Mouse (Mus musculus): ENCODE measurements around the gene Rasl11a. TPM values are rescaled to one million over a fixed set of nuclear protein-coding genes. Genes with fewer than 3 reads are reported as not detected.

The Rasl11a gene
- polyA plus RNA-seq (2016; fragmentation: Nextera tagmentation; extraction: Ambion mirVana), result 22.5 and 22.6 TPM in 2 replicates

DNA sequence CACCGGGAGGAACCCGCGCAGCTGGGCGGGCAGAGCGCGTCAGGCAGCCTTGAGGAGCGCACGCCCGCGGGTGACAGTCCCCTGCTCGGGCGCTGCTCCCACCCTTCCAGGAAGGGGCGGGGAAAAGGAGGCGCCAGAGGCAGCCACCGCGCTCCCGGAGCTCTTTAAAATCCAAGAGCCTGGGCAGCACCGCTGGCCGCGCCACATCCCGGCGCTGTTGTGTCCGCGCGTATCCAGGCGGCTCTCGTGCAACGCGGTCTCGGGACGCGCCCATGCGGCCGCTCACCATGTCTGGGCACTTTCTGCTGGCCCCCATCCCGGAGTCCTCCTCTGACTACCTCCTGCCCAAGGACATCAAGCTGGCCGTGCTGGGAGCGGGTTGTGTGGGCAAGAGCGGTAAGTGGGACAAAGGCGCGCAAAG is at the start of gene Rasl11a:
TSS of gene Rasl11a (plus strand) at position 127 of the 421 bp plus-strand sequence.
- peak within 1 kb of the TSS; percentile 78 for H3K27ac ChIP-seq (replicated peaks)
- WGBS, result under 1% methylated on average over 37 of the region's 40 CpGs
- H3K4me1 ChIP-seq, result peaks cover 15% of the 10 kb centered on the region
- H3K27me3 ChIP-seq, result no peaks in the 10 kb centered on the region
- H3K9ac ChIP-seq (replicated peaks), result peak within 1 kb of the TSS; percentile 83
- H3K36me3 ChIP-seq, result 0 out of 2 replicates have a peak, but pooled peaks cover 3% of the 10 kb centered on the region
- peak within 1 kb of the TSS; percentile 61 for H3K4me2 ChIP-seq (replicated peaks)
- peak within 1 kb of the TSS; percentile 73 for H3K4me3 ChIP-seq
- no peaks in the 10 kb centered on the region for H3K9me3 ChIP-seq
- peak; percentile 94 for ATAC-seq (ENCODE audit: low FRiP score, low read depth)

DNA sequence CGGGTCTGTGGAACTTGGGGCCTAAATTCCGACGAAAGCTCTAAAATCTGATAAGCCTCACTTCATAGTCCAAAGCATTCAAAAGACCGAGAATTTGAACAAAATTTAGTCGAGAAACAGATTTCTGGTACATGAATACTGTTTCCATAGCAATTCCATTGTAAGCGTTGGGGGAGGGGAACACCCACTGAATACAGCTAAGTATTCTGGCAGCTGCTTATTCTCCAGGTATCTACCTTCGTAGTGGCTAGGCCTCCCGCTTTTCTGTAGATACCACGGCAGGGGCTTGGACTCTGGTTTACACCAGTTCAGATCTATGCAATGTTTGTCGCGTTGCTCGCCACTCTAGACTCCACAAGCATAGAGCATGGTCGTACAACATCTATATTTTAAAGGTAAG is 49.1 kb upstream of the Rasl11a start:
- 69% methylated on average over 13 of the region's 13 CpGs for WGBS
- peaks cover 22% of the 10 kb centered on the region for H3K4me1 ChIP-seq

DNA sequence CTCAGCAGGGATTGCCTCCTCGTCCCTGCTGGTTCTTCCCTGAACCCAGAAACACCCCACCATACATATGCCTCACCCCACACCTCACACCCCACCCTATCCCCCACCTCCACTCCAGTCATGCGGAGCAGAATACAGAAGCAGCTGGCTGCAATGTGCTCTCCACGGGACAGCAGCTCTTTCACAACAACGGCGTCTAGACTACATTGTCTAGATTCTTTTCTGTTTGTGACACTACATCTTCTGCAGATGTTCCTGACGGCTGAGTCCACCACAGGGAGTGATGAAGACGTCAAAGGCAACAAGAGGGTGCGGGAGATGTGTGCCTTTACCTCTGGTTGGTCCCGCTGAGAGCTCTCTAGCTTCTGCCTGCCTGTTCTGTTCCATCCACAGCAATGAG is 46.8 kb upstream of the Rasl11a start:
- peaks cover 10% of the 10 kb centered on the region for H3K4me1 ChIP-seq
- H3K4me2 ChIP-seq (replicated peaks), result no peak overlapping the region
- no peak overlapping the region for H3K4me3 ChIP-seq
- no peak overlapping the region for H3K9ac ChIP-seq (replicated peaks)
- H3K9me3 ChIP-seq, result peaks cover 7% of the 10 kb centered on the region
- H3K27ac ChIP-seq (replicated peaks), result no peak overlapping the region
- WGBS, result 54% methylated on average over 9 of the region's 9 CpGs
- H3K36me3 ChIP-seq, result no peaks in the 10 kb centered on the region
- no peaks in the 10 kb centered on the region for H3K27me3 ChIP-seq
- ATAC-seq (ENCODE audit: low FRiP score, low read depth), result no peak

More for the DNA sequence above, 49.1 kb upstream of the Rasl11a start:
- Histone ChIP-seq H3K9me3 (no peaks in the 10 kb centered on the region), H3K9ac (replicated peaks) (no peak overlapping the region), H3K27ac (replicated peaks) (no peak overlapping the region), H3K4me3 (no peak overlapping the region), H3K4me2 (replicated peaks) (no peak overlapping the region), H3K36me3 (no peaks in the 10 kb centered on the region), H3K27me3 (no peaks in the 10 kb centered on the region)
- ATAC-seq (ENCODE audit: low FRiP score, low read depth), result no peak

DNA sequence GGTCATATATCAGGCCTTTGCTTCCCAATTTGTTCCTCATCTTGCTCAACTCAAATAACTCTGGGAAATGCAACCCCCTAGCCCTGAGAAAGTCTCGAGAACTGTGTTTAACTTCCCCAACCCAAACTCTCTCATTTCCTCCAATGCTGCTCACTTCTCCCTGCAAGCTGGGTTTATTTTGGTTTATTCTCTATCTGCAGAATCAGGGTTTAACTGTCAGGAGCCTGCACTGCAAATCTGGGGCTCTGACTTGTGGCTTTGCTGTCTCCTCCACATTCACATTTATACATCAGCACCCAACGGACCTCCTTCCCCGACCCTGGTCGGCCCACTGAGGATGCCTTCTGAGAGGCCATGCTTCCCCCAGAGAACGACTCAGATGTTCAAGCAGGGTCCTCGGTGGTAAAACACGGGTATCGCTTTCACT is 38.9 kb upstream of the Rasl11a start:
- ATAC-seq (ENCODE audit: low FRiP score, low read depth), result no peak
- Histone ChIP-seq H3K27me3 (no peaks in the 10 kb centered on the region), H3K4me2 (replicated peaks) (no peak overlapping the region), H3K9me3 (peaks cover 7% of the 10 kb centered on the region), H3K36me3 (no peaks in the 10 kb centered on the region), H3K27ac (replicated peaks) (no peak overlapping the region), H3K4me3 (no peak overlapping the region), H3K9ac (replicated peaks) (no peak overlapping the region), H3K4me1 (no peaks in the 10 kb centered on the region)
- WGBS, result 85% methylated on average over 8 of the region's 8 CpGs

DNA sequence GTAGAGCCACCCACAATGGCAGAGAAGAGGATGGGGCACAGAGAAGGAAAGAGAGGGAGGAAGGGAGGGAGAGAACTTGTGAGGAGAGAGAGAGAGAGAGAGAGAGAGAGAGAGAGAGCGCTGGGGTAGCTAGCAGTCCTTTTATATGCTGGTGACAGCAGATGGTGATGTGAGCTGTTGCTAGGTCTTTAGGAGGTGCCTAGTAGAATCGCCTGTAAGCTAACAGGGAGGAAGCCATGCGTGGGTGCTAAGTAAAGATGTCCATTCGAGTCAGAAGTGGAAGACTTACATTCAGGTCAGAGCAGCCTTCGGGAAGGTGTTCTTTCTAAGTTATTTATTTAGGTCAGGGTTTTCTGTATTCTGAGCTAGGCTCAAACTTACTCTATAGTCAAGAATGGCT is 34.9 kb upstream of the Rasl11a start:
- no peak overlapping the region for H3K4me2 ChIP-seq (replicated peaks)
- no peaks in the 10 kb centered on the region for H3K4me1 ChIP-seq
- no peak for ATAC-seq (ENCODE audit: low FRiP score, low read depth)
- H3K27ac ChIP-seq (replicated peaks), result no peak overlapping the region
- H3K9ac ChIP-seq (replicated peaks), result no peak overlapping the region
- no peaks in the 10 kb centered on the region for H3K9me3 ChIP-seq
- 74% methylated on average over 5 of the region's 5 CpGs for WGBS
- no peaks in the 10 kb centered on the region for H3K36me3 ChIP-seq
- no peak overlapping the region for H3K4me3 ChIP-seq
- H3K27me3 ChIP-seq, result no peaks in the 10 kb centered on the region

DNA sequence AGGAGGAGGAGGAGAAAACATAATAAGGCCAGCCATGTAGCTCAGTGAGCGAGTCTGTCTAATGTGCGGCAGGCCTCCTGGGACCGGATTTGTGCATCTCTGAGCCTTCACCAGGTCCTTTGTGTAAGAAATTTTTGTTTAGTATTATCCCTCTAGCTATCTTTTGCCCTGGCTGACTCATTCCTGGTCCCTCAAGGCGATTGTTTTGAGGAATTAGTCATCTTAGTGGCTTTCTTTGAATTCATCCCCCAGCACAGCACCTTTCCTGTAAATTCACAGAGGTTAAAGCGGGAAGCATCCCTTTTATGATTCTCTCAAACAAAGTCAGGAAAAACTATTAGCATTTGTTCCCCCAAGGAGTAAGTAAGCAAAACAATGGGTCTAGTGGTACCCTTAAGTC is 32.0 kb upstream of the Rasl11a start:
- H3K4me2 ChIP-seq (replicated peaks), result no peak overlapping the region
- no peaks in the 10 kb centered on the region for H3K9me3 ChIP-seq
- H3K4me1 ChIP-seq, result no peaks in the 10 kb centered on the region
- WGBS, result 93% methylated on average over 5 of the region's 5 CpGs
- H3K4me3 ChIP-seq, result no peak overlapping the region
- no peak overlapping the region for H3K9ac ChIP-seq (replicated peaks)
- no peaks in the 10 kb centered on the region for H3K27me3 ChIP-seq
- no peak for ATAC-seq (ENCODE audit: low FRiP score, low read depth)
- no peaks in the 10 kb centered on the region for H3K36me3 ChIP-seq
- no peak overlapping the region for H3K27ac ChIP-seq (replicated peaks)

DNA sequence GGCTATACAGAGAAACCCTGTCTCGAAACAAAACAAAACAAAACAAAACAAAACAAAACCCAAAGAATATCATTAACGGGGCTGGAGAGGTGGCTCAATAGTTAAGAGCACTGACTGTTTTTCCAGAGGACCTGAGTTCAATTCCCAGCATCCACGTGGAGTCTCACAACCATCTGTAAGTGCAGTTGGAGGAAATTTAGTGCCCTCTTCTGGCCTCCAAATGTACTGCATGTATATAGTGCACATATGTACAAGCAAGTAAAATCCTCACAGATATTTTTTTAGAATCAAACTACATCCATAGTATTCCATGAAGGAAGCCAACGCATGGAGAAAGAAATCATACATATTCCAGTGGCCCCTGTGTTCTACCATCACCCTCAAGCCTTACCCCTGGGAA is 31.4 kb upstream of the Rasl11a start:
- H3K9me3 ChIP-seq, result no peaks in the 10 kb centered on the region
- H3K9ac ChIP-seq (replicated peaks), result no peak overlapping the region
- no peaks in the 10 kb centered on the region for H3K27me3 ChIP-seq
- no peaks in the 10 kb centered on the region for H3K36me3 ChIP-seq
- ATAC-seq (ENCODE audit: low FRiP score, low read depth), result no peak
- H3K4me2 ChIP-seq (replicated peaks), result no peak overlapping the region
- no peaks in the 10 kb centered on the region for H3K4me1 ChIP-seq
- no peak overlapping the region for H3K4me3 ChIP-seq
- H3K27ac ChIP-seq (replicated peaks), result no peak overlapping the region
- WGBS, result 87% methylated on average over 4 of the region's 4 CpGs

DNA sequence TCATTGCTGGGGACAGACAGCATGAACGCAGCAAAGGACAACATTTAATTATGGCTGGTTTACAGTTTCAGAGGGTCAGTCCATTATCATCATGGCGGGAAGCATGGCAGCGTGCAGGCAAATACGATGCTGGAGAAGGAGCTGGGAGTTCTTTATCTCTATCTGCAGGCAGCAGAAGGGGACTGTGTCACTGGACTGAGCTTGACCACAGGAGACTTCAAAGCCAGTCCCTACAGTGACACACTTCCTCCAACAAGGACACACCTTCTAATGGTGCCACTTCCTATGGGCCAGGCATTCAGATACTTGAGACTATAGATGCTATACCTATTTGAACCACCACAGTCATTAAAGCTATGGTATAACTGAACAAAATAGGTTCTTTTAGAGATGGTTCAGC is 29.5 kb upstream of the Rasl11a start:
- Histone ChIP-seq H3K27ac (replicated peaks) (no peak overlapping the region), H3K9ac (replicated peaks) (no peak overlapping the region), H3K36me3 (no peaks in the 10 kb centered on the region), H3K4me3 (no peak overlapping the region), H3K27me3 (no peaks in the 10 kb centered on the region), H3K4me2 (replicated peaks) (no peak overlapping the region), H3K4me1 (no peaks in the 10 kb centered on the region), H3K9me3 (no peaks in the 10 kb centered on the region)
- ATAC-seq (ENCODE audit: low FRiP score, low read depth), result no peak
- WGBS, result 83% methylated on average over 4 of the region's 4 CpGs

DNA sequence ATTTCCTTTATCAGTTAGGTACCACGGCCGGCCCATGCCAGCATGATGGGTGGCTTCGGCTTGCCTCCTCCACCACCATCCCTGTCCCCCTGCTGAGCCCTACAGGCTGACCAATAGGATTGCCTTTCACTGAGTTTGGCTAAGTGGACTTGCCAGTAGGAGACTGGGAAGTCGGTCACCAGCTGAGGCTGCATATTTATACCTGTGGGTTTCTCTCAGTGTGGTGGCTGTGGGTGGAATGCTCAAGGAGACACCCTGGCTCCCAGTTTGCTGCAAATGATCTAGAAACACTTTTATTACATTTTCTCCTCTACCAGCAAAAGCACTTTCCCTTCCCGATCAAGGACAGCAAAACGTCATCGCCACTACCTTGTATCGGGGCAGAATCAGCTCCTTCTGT is 27.3 kb upstream of the Rasl11a start:
- no peaks in the 10 kb centered on the region for H3K36me3 ChIP-seq
- no peak overlapping the region for H3K9ac ChIP-seq (replicated peaks)
- no peak overlapping the region for H3K27ac ChIP-seq (replicated peaks)
- H3K4me2 ChIP-seq (replicated peaks), result no peak overlapping the region
- no peak for ATAC-seq (ENCODE audit: low FRiP score, low read depth)
- H3K27me3 ChIP-seq, result no peaks in the 10 kb centered on the region
- 87% methylated on average over 8 of the region's 8 CpGs for WGBS
- H3K4me3 ChIP-seq, result no peak overlapping the region
- no peaks in the 10 kb centered on the region for H3K4me1 ChIP-seq
- H3K9me3 ChIP-seq, result no peaks in the 10 kb centered on the region

DNA sequence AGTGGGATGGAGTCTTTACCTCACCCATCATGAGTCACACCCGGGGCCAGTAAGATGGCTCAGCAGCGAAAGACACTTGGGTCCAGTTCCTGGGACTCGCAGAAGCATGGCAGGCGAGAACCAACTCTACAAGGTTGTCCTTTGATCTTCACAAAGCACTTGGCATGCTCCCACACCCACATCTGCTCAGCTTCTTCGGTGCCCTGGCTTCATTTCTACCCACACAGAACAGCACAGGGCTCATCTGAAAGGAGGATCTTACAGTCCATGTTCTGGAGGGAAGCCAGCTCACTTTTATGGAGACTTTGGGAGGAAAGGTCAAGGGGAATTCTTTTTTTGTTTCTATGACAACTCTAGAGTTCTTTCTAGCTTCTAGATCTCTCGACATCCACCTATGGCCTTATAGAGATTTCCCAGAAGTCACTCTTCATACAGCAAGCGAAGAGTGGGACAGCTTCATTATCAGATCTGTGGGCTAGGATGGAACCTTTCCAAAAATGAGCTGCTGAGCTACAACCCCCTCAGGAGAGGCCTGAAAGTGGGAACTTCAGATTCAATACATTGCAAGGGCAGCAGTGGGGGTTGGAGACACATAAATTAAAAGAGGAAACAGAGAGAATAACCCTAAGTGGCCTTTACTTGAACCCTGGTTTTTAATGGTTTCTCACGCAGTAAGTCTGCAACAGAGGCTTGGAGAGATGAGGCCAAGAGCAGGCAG is 25.8 kb upstream of the Rasl11a start:
- Histone ChIP-seq H3K4me1 (no peaks in the 10 kb centered on the region), H3K36me3 (no peaks in the 10 kb centered on the region), H3K4me3 (no peak overlapping the region), H3K27me3 (no peaks in the 10 kb centered on the region), H3K4me2 (replicated peaks) (no peak overlapping the region), H3K9me3 (no peaks in the 10 kb centered on the region), H3K9ac (replicated peaks) (no peak overlapping the region), H3K27ac (replicated peaks) (no peak overlapping the region)
- ATAC-seq (ENCODE audit: low FRiP score, low read depth), result no peak
- WGBS, result 82% methylated on average over 8 of the region's 8 CpGs

DNA sequence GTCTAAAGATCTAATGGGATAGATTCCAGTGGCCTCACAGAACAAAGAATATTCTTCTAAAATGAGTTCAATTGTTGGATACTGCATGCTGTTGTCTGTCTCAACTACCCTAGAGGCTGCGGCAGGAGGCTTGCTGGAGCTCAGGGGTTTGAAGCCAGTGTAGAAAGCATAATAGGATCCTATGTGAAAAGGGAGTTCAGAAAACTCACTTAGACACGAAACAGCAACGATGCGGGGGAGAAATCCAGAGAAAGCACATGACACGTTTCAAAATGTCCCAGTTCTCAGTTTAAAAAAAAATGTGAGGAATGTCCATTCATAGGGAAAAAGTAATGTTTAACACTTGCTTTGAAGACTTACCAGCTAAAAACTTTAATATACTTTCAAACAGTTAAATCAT is 21.9 kb upstream of the Rasl11a start:
- no peak for ATAC-seq (ENCODE audit: low FRiP score, low read depth)
- no peak overlapping the region for H3K27ac ChIP-seq (replicated peaks)
- H3K9me3 ChIP-seq, result no peaks in the 10 kb centered on the region
- WGBS, result 88% methylated on average over 5 of the region's 5 CpGs
- H3K36me3 ChIP-seq, result no peaks in the 10 kb centered on the region
- H3K9ac ChIP-seq (replicated peaks), result no peak overlapping the region
- no peak overlapping the region for H3K4me2 ChIP-seq (replicated peaks)
- 0 out of 2 replicates have a peak, but pooled peaks cover 4% of the 10 kb centered on the region for H3K4me1 ChIP-seq
- H3K27me3 ChIP-seq, result no peaks in the 10 kb centered on the region
- no peak overlapping the region for H3K4me3 ChIP-seq

DNA sequence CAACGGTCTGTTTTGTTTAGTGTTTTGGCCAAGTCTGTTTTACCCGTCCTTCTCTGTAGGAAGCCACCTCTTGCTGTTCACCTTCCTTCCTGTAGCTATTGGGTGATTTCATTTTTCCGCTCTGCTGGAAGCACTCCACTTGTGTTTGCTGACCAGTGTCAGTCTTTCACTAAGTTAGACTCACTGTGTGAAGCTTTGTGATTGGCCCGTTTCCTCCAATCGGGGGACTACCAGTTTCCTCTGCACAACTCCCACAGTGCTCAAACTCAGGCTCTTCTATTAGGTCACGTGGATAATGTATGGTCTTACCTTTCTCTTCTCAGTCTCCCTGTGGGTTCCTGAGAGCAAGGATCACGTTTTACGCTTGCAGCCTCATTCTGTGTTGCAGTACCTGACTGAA is 15.3 kb upstream of the Rasl11a start:
- Histone ChIP-seq H3K4me2 (replicated peaks) (no peak overlapping the region), H3K27ac (replicated peaks) (no peak overlapping the region), H3K4me1 (peaks cover 10% of the 10 kb centered on the region), H3K36me3 (peaks cover 2% of the 10 kb centered on the region), H3K9ac (replicated peaks) (no peak overlapping the region), H3K27me3 (no peaks in the 10 kb centered on the region), H3K9me3 (no peaks in the 10 kb centered on the region), H3K4me3 (no peak overlapping the region)
- no peak for ATAC-seq (ENCODE audit: low FRiP score, low read depth)
- WGBS, result 59% methylated on average over 8 of the region's 8 CpGs

DNA sequence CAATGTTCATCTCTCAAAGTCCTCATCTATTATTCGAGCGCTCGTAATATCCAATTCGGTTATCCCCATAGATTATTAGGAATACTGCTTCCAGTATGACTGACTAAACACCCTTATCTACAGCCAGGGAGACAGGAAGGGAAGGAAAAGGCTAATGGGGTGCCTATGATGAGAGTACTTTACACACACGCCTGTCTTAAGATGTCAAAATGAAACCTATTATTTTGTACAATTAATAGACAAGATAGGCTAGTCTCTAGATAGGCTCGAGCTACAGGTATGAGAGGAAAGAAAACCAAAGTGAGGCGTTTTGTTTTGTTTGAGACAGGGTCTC is 12.5 kb upstream of the Rasl11a start:
- 54% methylated on average over 7 of the region's 7 CpGs for WGBS

More for the DNA sequence above, 12.5 kb upstream of the Rasl11a start:
- ATAC-seq (ENCODE audit: low FRiP score, low read depth), result no peak
- H3K27ac ChIP-seq (replicated peaks), result peak overlapping the region; percentile 82
- peaks cover 9% of the 10 kb centered on the region for H3K4me1 ChIP-seq
- H3K36me3 ChIP-seq, result peaks cover 31% of the 10 kb centered on the region
- peak overlapping the region; percentile 73 for H3K4me2 ChIP-seq (replicated peaks)
- no peaks in the 10 kb centered on the region for H3K9me3 ChIP-seq
- peak overlapping the region; percentile 93; the same call in 1 of the 2 replicates for H3K9ac ChIP-seq (replicated peaks)
- H3K27me3 ChIP-seq, result no peaks in the 10 kb centered on the region
- peak overlapping the region; percentile 90 for H3K4me3 ChIP-seq
